Comparison of ENCODE assay signal across 26 mouse cellular contexts in genomic region chr11:105246785-105247184, GRCm38 (mm10). TPM values are rescaled to one million over a fixed set of nuclear protein-coding genes. Genes with fewer than 3 reads are reported as not detected.
DNase-seq lines count a peak whose midpoint lies in the region; ATAC-seq and TF ChIP-seq lines count a peak whose summit lies in the region.
"Had no signal": no experiment of that assay in that cellular context is flagged by ENCODE, and none has a peak within 500 bp of the region (broad histone marks: within the 10 kb centered on the region; RNA-seq: fewer than 3 reads in every experiment).

No protein-coding gene starts in this region.

- no peak for DNase-seq in forebrain, postnatal 0 days
- no peak for DNase-seq in forebrain, embryonic 11.5 days (ENCODE audit: low spot score)
- no peak for DNase-seq in left cerebral cortex, adult 2 months (ENCODE audit: extremely low spot score in 1 of 2, low spot score in 2 of 2)
- DNase-seq in left cerebral cortex, adult 11 months (ENCODE audit: low spot score), result no peak
- DNase-seq in lung, postnatal 0 days (ENCODE audit: low spot score), result peak; percentile 16
- no peak for DNase-seq in lung, adult 2 months
- no peak for DNase-seq in adrenal gland, adult 18-20 months (ENCODE audit: low spot score in 2 of 2)
- DNase-seq: adrenal gland, adult 2 months; adrenal gland, postnatal 25 days; cerebellum, adult 18-20 months; cerebellum, postnatal 14 days; gastrocnemius, postnatal 14 days; heart, adult 2 months; heart, postnatal 14 days had no signal

- intact Hi-C loops in left cerebral cortex, adult 2 months (cut with DNase I), result no loop called here

- TF ChIP-seq POLR2A in lung, adult 2 months (IDR thresholded peaks at IDR 0.05; ENCODE audit: borderline replicate concordance, extremely low read depth, low read depth, low read length), result no peak
- no peak for TF ChIP-seq POLR2A in cortical plate, adult 2 months (IDR thresholded peaks at IDR 0.05; ENCODE audit: extremely low read depth, insufficient read depth, low read length)

- H3K27ac ChIP-seq in forebrain, postnatal 0 days (ENCODE audit: low read depth, low read length), result no peak overlapping the region
- H3K27ac ChIP-seq in forebrain, embryonic 11.5 days (ENCODE audit: low read depth, low read length), result no peak overlapping the region
- peak overlapping the region; percentile 86 for H3K27ac ChIP-seq in left cerebral cortex, adult 2 months
- H3K27ac ChIP-seq in lung, postnatal 0 days (ENCODE audit: low read length), result peak overlapping the region; percentile 32; the same call in 1 of the 2 replicates
- H3K27ac ChIP-seq in cortical plate, adult 2 months (ENCODE audit: insufficient read depth, low read length), result no peak overlapping the region
- H3K27ac ChIP-seq: embryonic facial prominence, embryonic 12.5 days; forebrain, embryonic 12.5 days; heart, adult 2 months; heart, embryonic 15.5 days; hindbrain, embryonic 13.5 days; hindbrain, postnatal 0 days had no signal

- H3K4me3 ChIP-seq in forebrain, postnatal 0 days (ENCODE audit: low read depth, low read length), result no peak overlapping the region
- H3K4me3 ChIP-seq in forebrain, embryonic 11.5 days (ENCODE audit: low read depth, low read length), result no peak overlapping the region
- no peak overlapping the region for H3K4me3 ChIP-seq in left cerebral cortex, adult 2 months
- no peak overlapping the region for H3K4me3 ChIP-seq in lung, postnatal 0 days (ENCODE audit: low read depth, low read length)
- no peak overlapping the region for H3K4me3 ChIP-seq in lung, adult 2 months (replicated peaks; ENCODE audit: extremely low read depth, low read depth, low read length)
- H3K4me3 ChIP-seq in cortical plate, adult 2 months (ENCODE audit: insufficient read depth, low read length), result no peak overlapping the region
- H3K4me3 ChIP-seq: embryonic facial prominence, embryonic 12.5 days; forebrain, embryonic 12.5 days; heart, adult 2 months; heart, embryonic 15.5 days; hindbrain, embryonic 13.5 days had no signal

- no peaks in the 10 kb centered on the region for H3K4me1 ChIP-seq in forebrain, postnatal 0 days (ENCODE audit: insufficient read depth)
- no peaks in the 10 kb centered on the region for H3K4me1 ChIP-seq in forebrain, embryonic 11.5 days (replicated peaks; ENCODE audit: control insufficient read depth, insufficient read depth, low read length)
- H3K4me1 ChIP-seq in lung, postnatal 0 days (ENCODE audit: insufficient read depth, low read depth, low read length), result no peaks in the 10 kb centered on the region
- no peaks in the 10 kb centered on the region; the same call in 1 of the 2 replicates for H3K4me1 ChIP-seq in lung, adult 2 months (ENCODE audit: control insufficient read depth, insufficient read depth, low read length)
- peaks cover 1% of the 10 kb centered on the region for H3K4me1 ChIP-seq in cortical plate, adult 2 months (ENCODE audit: control insufficient read depth, insufficient read depth, low read length)
- H3K4me1 ChIP-seq: embryonic facial prominence, embryonic 12.5 days; forebrain, embryonic 12.5 days; heart, embryonic 15.5 days; hindbrain, embryonic 13.5 days had no signal

- ATAC-seq in forebrain, postnatal 0 days, result no peak
- no peak for ATAC-seq in forebrain, embryonic 11.5 days (replicated peaks; ENCODE audit: low FRiP score)
- peak; percentile 57 for ATAC-seq in lung, postnatal 0 days
- ATAC-seq: activated CD4-positive, CD25-positive, alpha-beta regulatory T cell, adult 4 months; forebrain, embryonic 16.5 days; hindbrain, postnatal 0 days had no signal

- peaks cover 32% of the 10 kb centered on the region for H3K36me3 ChIP-seq in forebrain, postnatal 0 days (ENCODE audit: insufficient read depth)
- no peaks in the 10 kb centered on the region; the same call in 1 of the 2 replicates for H3K36me3 ChIP-seq in forebrain, embryonic 11.5 days (ENCODE audit: control insufficient read depth, insufficient read depth, low read length)
- peaks cover 23% of the 10 kb centered on the region for H3K36me3 ChIP-seq in lung, postnatal 0 days (ENCODE audit: insufficient read depth, low read length)

- TF ChIP-seq CTCF in forebrain, postnatal 0 days (IDR thresholded peaks at IDR 0.05; ENCODE audit: low read depth), result peak; percentile 11; the same call in 1 of the 2 replicates
- TF ChIP-seq CTCF in left cerebral cortex, adult 2 months (IDR thresholded peaks at IDR 0.05), result no peak; the same call in 1 of the 2 replicates
- peak; percentile 27 for TF ChIP-seq CTCF in lung, postnatal 0 days (IDR thresholded peaks at IDR 0.05)
- no peak for TF ChIP-seq CTCF in lung, adult 2 months (IDR thresholded peaks at IDR 0.05; ENCODE audit: insufficient read depth, low read length)
- 0 out of 2 replicates have a peak, but pooled peaks have one; percentile 4 for TF ChIP-seq CTCF in cortical plate, adult 2 months (IDR thresholded peaks at IDR 0.05; ENCODE audit: extremely low read depth, insufficient read depth, low read length)

- H3K4me2 ChIP-seq in forebrain, postnatal 0 days (ENCODE audit: low read depth), result no peak overlapping the region
- no peak overlapping the region for H3K4me2 ChIP-seq in forebrain, embryonic 11.5 days (ENCODE audit: low read depth, low read length, severe bottlenecking)
- H3K4me2 ChIP-seq in lung, postnatal 0 days (replicated peaks; ENCODE audit: low read depth, low read length), result no peak overlapping the region
- H3K4me2 ChIP-seq: embryonic facial prominence, embryonic 12.5 days; forebrain, embryonic 12.5 days; heart, embryonic 11.5 days; heart, embryonic 15.5 days; hindbrain, embryonic 13.5 days had no signal

- WGBS in forebrain, postnatal 0 days, result 90% methylated on average over 6 of the region's 6 CpGs
- 90% methylated on average over 6 of the region's 6 CpGs for WGBS in forebrain, embryonic 11.5 days
- 62% methylated on average over 6 of the region's 6 CpGs for WGBS in lung, postnatal 0 days
- 74% methylated on average over 6 of the region's 6 CpGs for WGBS in lung, adult 2 months

- H3K9me3 ChIP-seq in forebrain, postnatal 0 days (ENCODE audit: low read length), result no peaks in the 10 kb centered on the region
- H3K9me3 ChIP-seq in forebrain, embryonic 11.5 days (ENCODE audit: control insufficient read depth, low read length), result no peaks in the 10 kb centered on the region
- no peaks in the 10 kb centered on the region for H3K9me3 ChIP-seq in lung, postnatal 0 days (ENCODE audit: low read length)
- H3K9me3 ChIP-seq: embryonic facial prominence, embryonic 12.5 days; forebrain, embryonic 12.5 days; heart, embryonic 15.5 days; hindbrain, embryonic 13.5 days had no signal

- no peak; the same call in 1 of the 2 replicates for TF ChIP-seq EP300 in lung, postnatal 0 days (IDR thresholded peaks at IDR 0.05)

- H3K27me3 ChIP-seq in forebrain, postnatal 0 days (ENCODE audit: insufficient read depth, low read length), result no peaks in the 10 kb centered on the region
- H3K27me3 ChIP-seq in forebrain, embryonic 11.5 days (ENCODE audit: control insufficient read depth, insufficient read depth, low read length), result no peaks in the 10 kb centered on the region
- no peaks in the 10 kb centered on the region for H3K27me3 ChIP-seq in lung, postnatal 0 days (replicated peaks; ENCODE audit: insufficient read depth, low read length)
- H3K27me3 ChIP-seq: embryonic facial prominence, embryonic 12.5 days; forebrain, embryonic 12.5 days; heart, embryonic 15.5 days; hindbrain, embryonic 13.5 days had no signal

- no peak overlapping the region for H3K9ac ChIP-seq in forebrain, postnatal 0 days
- H3K9ac ChIP-seq in forebrain, embryonic 11.5 days (ENCODE audit: low read length), result no peak overlapping the region
- no peak overlapping the region for H3K9ac ChIP-seq in lung, postnatal 0 days (replicated peaks; ENCODE audit: low read depth)
- H3K9ac ChIP-seq: embryonic facial prominence, embryonic 12.5 days; forebrain, embryonic 12.5 days; heart, embryonic 15.5 days; hindbrain, embryonic 13.5 days had no signal

RNA-seq across cellular contexts. Expression of gene Mrc2, which starts 45.7 kb away (rescaled TPM):
- total RNA-seq in forebrain, postnatal 0 days (2014; rRNA removed), result 8.2 and 13.2 TPM in 2 replicates
- polyA plus RNA-seq in forebrain, postnatal 0 days (2015; fragmentation: Nextera tagmentation; extraction: Ambion mirVana), result 2.3 and 2.4 TPM in 2 replicates
- polyA plus RNA-seq in forebrain, embryonic 11.5 days (2014; fragmentation: Nextera tagmentation; extraction: Ambion mirVana), result 11.4 and 11.9 TPM in 2 replicates
- total RNA-seq in left cerebral cortex, adult 2 months (2021), result 1 to 10 TPM; 5.1 to 7.2 TPM
- 20.0 and 22.6 TPM in 2 replicates for polyA plus RNA-seq in lung, postnatal 0 days (2015; fragmentation: Nextera tagmentation; extraction: Ambion mirVana)
- polyA plus RNA-seq in lung, adult 2 months (2012; rRNA removed), result 77.0 and 91.8 TPM in 2 replicates
- polyA plus RNA-seq in cortical plate, adult 2 months (2012; rRNA removed), result 4.8 and 6.0 TPM in 2 replicates
- total RNA-seq in adrenal gland, adult 18-20 months (2021), result 10 to 100 TPM; 15.2 to 18.3 TPM
- total RNA-seq: common myeloid progenitor, adult 5-6 weeks; hematopoietic stem cell, adult 5-6 weeks; MEL had no signal
- polyA plus RNA-seq: activated CD4-positive, CD25-positive, alpha-beta regulatory T cell, adult 4 months had no signal

Comparison
In these comparisons a context has a peak if more than half of its experiments do, and no peak if none do; other contexts are left out.
1. CTCF ChIP-seq: peak in forebrain, postnatal 0 days (single experiment), lung, postnatal 0 days (single experiment) and cortical plate, adult 2 months (single experiment); none in left cerebral cortex, adult 2 months (single experiment) and lung, adult 2 months (single experiment).
2. H3K27ac ChIP-seq: peak in left cerebral cortex, adult 2 months (single experiment) and lung, postnatal 0 days (single experiment); none in forebrain, postnatal 0 days (single experiment), forebrain, embryonic 11.5 days (single experiment) and cortical plate, adult 2 months (single experiment).